Mouse (Mus musculus) CH12.LX (cell line): ENCODE data around the gene Vdac1. TPM values are rescaled to one million over a fixed set of nuclear protein-coding genes. Genes with fewer than 3 reads are reported as not detected.

Source experiments
- DNase-seq: peaks from one replicate; pipeline ENCODE4 v3.0.0-alpha.2; 2013; ENCODE audit errors: extremely low read depth
- H3K27ac ChIP-seq: 2 replicates; pipeline ENCODE4 v1.5.1; 2012; ENCODE audit warnings: low read depth, mild to moderate bottlenecking, control low read depth, moderate library complexity; ENCODE audit not compliant: insufficient read depth
- H3K27me3 ChIP-seq: replicated peaks from 2 replicates; pipeline ENCODE3; 2012; ENCODE audit warnings: inconsistent platforms
- H3K36me3 ChIP-seq, 2 experiments: replicated peaks in 1 of 2; 2 replicates each; pipeline versions ENCODE3 to v1.6.1; 2012; ENCODE audit warnings: inconsistent platforms in 1 of 2, low read length in 1 of 2, mild to moderate bottlenecking in 1 of 2, mixed read lengths in 1 of 2, moderate library complexity in 1 of 2; ENCODE audit not compliant: control insufficient read depth in 1 of 2, insufficient read depth in 1 of 2
- H3K4me1 ChIP-seq, 2 experiments: 2 replicates each; pipeline ENCODE4 v1.6.1; 2012; ENCODE audit warnings: inconsistent platforms in 1 of 2, moderate library complexity in 1 of 2; ENCODE audit not compliant: insufficient read depth in 2 of 2, control insufficient read depth in 1 of 2
- H3K4me2 ChIP-seq: 2 replicates; pipeline ENCODE4 v1.6.1; 2012; ENCODE audit warnings: low read depth, mild to moderate bottlenecking, control low read depth; ENCODE audit not compliant: poor library complexity, insufficient read depth, severe bottlenecking
- H3K4me3 ChIP-seq, 3 experiments: fragments of 150-350 bp in 1 of 3; sonication (generic) in 1 of 3; replicated peaks in 1 of 3; 2 replicates each; pipeline versions ENCODE3 to v1.5.1; 2011 to 2012; ENCODE audit warnings: low read depth in 2 of 3, low read length in 2 of 3, mild to moderate bottlenecking in 2 of 3, moderate library complexity in 2 of 3, control low read depth in 1 of 3, improper control_type of control experiment in 1 of 3, inconsistent platforms in 1 of 3, mixed read lengths in 1 of 3; ENCODE audit not compliant: poor library complexity in 1 of 3
- H3K79me2 ChIP-seq: replicated peaks from 2 replicates; pipeline ENCODE4 v1.6.1; 2012; ENCODE audit warnings: mild to moderate bottlenecking, moderate library complexity; ENCODE audit not compliant: control insufficient read depth, poor library complexity, insufficient read depth, severe bottlenecking; ENCODE audit errors: extremely low read depth
- H3K9ac ChIP-seq: 2 replicates; pipeline ENCODE4 v1.6.1; 2012; ENCODE audit warnings: low read depth, mild to moderate bottlenecking, control low read depth, moderate library complexity; ENCODE audit not compliant: insufficient read depth
- H3K9me3 ChIP-seq: replicated peaks from 2 replicates; pipeline ENCODE3; 2012; ENCODE audit warnings: low read length, inconsistent platforms, mixed read lengths
- BHLHE40 ChIP-seq: IDR thresholded peaks from 2 replicates; pipeline ENCODE4 v1.6.1; 2011; ENCODE audit warnings: mild to moderate bottlenecking, low read depth, low read length, improper control_type of control experiment
- CHD2 ChIP-seq: IDR thresholded peaks from 2 replicates; pipeline ENCODE4 v1.6.1; 2011; ENCODE audit warnings: low read length, improper control_type of control experiment
- CTCF ChIP-seq, 2 experiments: IDR thresholded peaks in 1 of 2; conservative IDR thresholded peaks in 1 of 2; 2 replicates each; pipeline ENCODE4 v1.5.1; 2011 to 2012; ENCODE audit warnings: low read depth in 2 of 2, low read length in 2 of 2, improper control_type of control experiment in 1 of 2, inconsistent platforms in 1 of 2, mild to moderate bottlenecking in 1 of 2, moderate library complexity in 1 of 2
- E2F4 ChIP-seq: IDR thresholded peaks from 2 replicates; pipeline ENCODE4 v1.6.1; 2011; ENCODE audit warnings: low read depth, low read length, improper control_type of control experiment; ENCODE audit not compliant: insufficient replicate concordance
- ELF1 ChIP-seq: IDR thresholded peaks from 2 replicates; pipeline ENCODE4 v1.6.1; 2014; ENCODE audit warnings: low read depth, mild to moderate bottlenecking, inconsistent platforms, low read length, improper control_type of control experiment
- EP300 ChIP-seq: IDR thresholded peaks from 2 replicates; pipeline ENCODE4 v1.6.1; 2011; ENCODE audit warnings: low read length, improper control_type of control experiment
- ETS1 ChIP-seq: conservative IDR thresholded peaks from 2 replicates; pipeline ENCODE4 v1.6.1; 2012; ENCODE audit warnings: low read depth, mild to moderate bottlenecking, inconsistent platforms, low read length, improper control_type of control experiment, moderate library complexity
- GABPA ChIP-seq: IDR thresholded peaks from 2 replicates; pipeline ENCODE4 v1.6.1; 2012; ENCODE audit warnings: low read depth, low read length, improper control_type of control experiment, inconsistent platforms; ENCODE audit not compliant: insufficient replicate concordance
- HCFC1 ChIP-seq: IDR thresholded peaks from 2 replicates; pipeline ENCODE4 v1.6.1; 2012; ENCODE audit warnings: low read depth, mild to moderate bottlenecking, inconsistent platforms, low read length, improper control_type of control experiment
- IRF4 ChIP-seq: IDR thresholded peaks from 2 replicates; pipeline ENCODE4 v1.6.1; 2014; ENCODE audit warnings: low read depth, mild to moderate bottlenecking, inconsistent platforms, low read length, improper control_type of control experiment
- JUN ChIP-seq: IDR thresholded peaks from 2 replicates; pipeline ENCODE4 v1.6.1; 2011; ENCODE audit warnings: low read depth, mild to moderate bottlenecking, low read length, improper control_type of control experiment, moderate library complexity; ENCODE audit not compliant: insufficient read depth
- JUND ChIP-seq: conservative IDR thresholded peaks from 2 replicates; pipeline ENCODE4 v1.6.1; 2011; ENCODE audit warnings: low read depth, low read length, improper control_type of control experiment
- KAT2A ChIP-seq: IDR thresholded peaks from 2 replicates; pipeline ENCODE4 v1.6.1; 2012; ENCODE audit warnings: low read length, improper control_type of control experiment, inconsistent platforms; ENCODE audit not compliant: insufficient replicate concordance
- MAX ChIP-seq: IDR thresholded peaks from 2 replicates; pipeline ENCODE4 v1.6.1; 2011; ENCODE audit warnings: low read length, improper control_type of control experiment
- MXI1 ChIP-seq: IDR thresholded peaks from 2 replicates; pipeline ENCODE4 v1.6.1; 2011; ENCODE audit warnings: mild to moderate bottlenecking, low read depth, low read length, improper control_type of control experiment
- NELFE ChIP-seq: IDR thresholded peaks from 2 replicates; pipeline ENCODE4 v1.6.1; 2011; ENCODE audit warnings: low read depth, low read length, improper control_type of control experiment
- PAX5 ChIP-seq: IDR thresholded peaks from 2 replicates; pipeline ENCODE4 v1.6.1; 2012; ENCODE audit warnings: low read length, inconsistent platforms, mixed read lengths
- TBP ChIP-seq: conservative IDR thresholded peaks from 2 replicates; pipeline ENCODE4 v1.6.1; 2011; ENCODE audit warnings: low read depth, low read length, improper control_type of control experiment
- TCF12 ChIP-seq: IDR thresholded peaks from 2 replicates; pipeline ENCODE4 v1.6.1; 2014; ENCODE audit warnings: low read depth, mild to moderate bottlenecking, inconsistent platforms, low read length, improper control_type of control experiment
- UBTF ChIP-seq: IDR thresholded peaks from 2 replicates; pipeline ENCODE4 v1.6.1; 2012; ENCODE audit warnings: low read depth, mild to moderate bottlenecking, inconsistent platforms, low read length, improper control_type of control experiment, moderate library complexity
- USF2 ChIP-seq: conservative IDR thresholded peaks from 2 replicates; pipeline ENCODE4 v1.6.1; 2011; ENCODE audit warnings: low read depth, low read length, improper control_type of control experiment
- ZNF384 ChIP-seq: IDR thresholded peaks from 2 replicates; pipeline ENCODE4 v1.6.1; 2012; ENCODE audit warnings: low read depth, low read length, improper control_type of control experiment, inconsistent platforms
- dilution Hi-C: fragments of 300-500 bp; cut with MboI; formaldehyde crosslinking; loops from 2 replicates; pipeline ENCODE4 v1.14.3; 2020; ENCODE audit warnings: low sequenced_read_pairs; ENCODE audit not compliant: extremely low pct_unique_long_range_greater_than_20kb, extremely low pct_ligation_motif_present
- in situ Hi-C: fragments of 300-500 bp; cut with MboI; formaldehyde crosslinking; loops from 3 replicates; pipeline ENCODE4 v1.14.3; 2019; ENCODE audit warnings: low sequenced_read_pairs, low pct_ligation_motif_present, low pct_unique_long_range_greater_than_20kb, mixed read lengths
- polyA plus RNA-seq: library from polyadenylated mRNA; unstranded; fragments of >175 nt; gene quantifications from 2 replicates; pipeline ENCODE4 v1.2.1, GENCODE M21; 2012; ENCODE audit warnings: low read depth; ENCODE audit not compliant: insufficient read length
- total RNA-seq, 2 experiments: library from RNA; depleted of rRNA; stranded (reverse); fragments of 300-350 nt in 1 of 2; fragments of >200 nt in 1 of 2; gene quantifications; 2 replicates each; pipeline ENCODE4 v1.2.3; 2012 to 2014

Vdac1 gene
- total and polyA plus RNA-seq, 3 experiments = 204 to 315 (median 289) TPM

DNA sequence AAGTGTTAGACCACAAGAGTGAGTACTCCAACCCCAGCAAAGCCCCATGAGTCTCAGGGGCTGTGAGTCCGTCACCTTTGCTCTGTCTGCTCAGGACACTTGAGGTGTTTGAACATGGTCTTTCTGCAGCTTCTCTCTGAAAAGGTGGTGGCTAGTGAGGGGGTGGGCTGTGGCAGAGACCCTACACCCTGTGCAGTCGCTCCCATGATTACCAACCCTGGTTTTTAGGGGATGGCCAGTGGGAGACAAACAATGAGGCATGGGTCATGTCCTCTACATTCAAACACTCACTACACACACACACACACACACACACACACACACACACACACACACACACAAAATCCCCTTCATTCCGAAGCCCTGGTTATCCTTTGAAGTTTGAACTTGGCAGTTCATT is 33.3 kb upstream of the Vdac1 start:
- in situ Hi-C loops = no loop called here
- DNase-seq = no peak
- dilution Hi-C loops = no loop called here
- H3K79me2 ChIP-seq = no peaks in the 10 kb centered on the region
- TF ChIP-seq ELF1 (no peak), NELFE (no peak), EP300 (no peak)
- H3K4me1 ChIP-seq = peaks cover 19 to 27% of the 10 kb centered on the region in 2 experiments
- no peak overlapping the region for H3K4me3 ChIP-seq
- no peak overlapping the region for H3K4me2 ChIP-seq
- H3K9ac ChIP-seq = no peak overlapping the region
- H3K27ac ChIP-seq = no peak overlapping the region
- H3K9me3 ChIP-seq = no peaks in the 10 kb centered on the region
- H3K27me3 ChIP-seq = peaks cover 6% of the 10 kb centered on the region
- H3K36me3 ChIP-seq = no peaks in the 10 kb centered on the region

DNA sequence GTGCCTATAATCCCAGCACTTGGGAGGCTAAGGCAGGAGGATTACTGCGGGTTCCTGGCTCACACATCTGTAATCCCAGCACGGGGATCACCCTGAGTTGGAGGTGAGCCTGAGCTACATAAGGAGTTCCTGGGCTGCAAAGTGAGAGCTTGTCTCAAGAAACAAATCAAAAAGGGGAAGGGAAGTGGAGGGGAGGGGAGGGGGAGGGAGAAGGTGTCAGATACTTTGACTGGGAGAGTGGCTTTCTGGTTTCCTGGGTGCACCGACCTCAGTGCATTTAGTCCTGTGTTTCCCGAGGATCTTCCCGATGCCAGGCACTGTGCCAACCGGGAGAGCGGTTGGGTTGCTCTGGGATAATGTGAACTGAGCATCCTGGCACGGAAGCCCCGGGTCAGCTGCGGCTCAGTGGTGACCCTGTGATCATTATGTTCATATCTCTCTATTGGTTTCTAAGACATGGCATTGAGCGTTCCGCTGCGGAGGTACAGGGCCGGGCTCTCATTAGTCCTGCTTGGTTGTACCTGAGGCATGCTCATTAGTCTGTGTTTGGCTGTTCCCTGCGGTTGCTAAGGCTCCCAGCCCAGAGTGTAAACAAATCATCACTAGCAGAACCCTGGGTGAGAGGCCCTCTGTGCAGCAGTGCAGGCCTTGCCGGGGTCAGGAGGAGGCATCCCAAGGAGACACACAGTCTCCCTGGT is 28.1 kb upstream of the Vdac1 start:
- Histone ChIP-seq H3K36me3 (no peaks in the 10 kb centered on the region), H3K79me2 (no peaks in the 10 kb centered on the region), H3K4me3 (no peak overlapping the region), H3K4me2 (no peak overlapping the region), H3K9ac (no peak overlapping the region), H3K4me1 (peaks cover 2 to 24% of the 10 kb centered on the region in 2 experiments; a peak in 2 of 4 replicates), H3K27me3 (no peaks in the 10 kb centered on the region), H3K27ac (no peak overlapping the region), H3K9me3 (peaks cover 6% of the 10 kb centered on the region)
- TF ChIP-seq UBTF = no peak
- TF ChIP-seq TCF12 = no peak
- no peak for TF ChIP-seq CTCF (conservative IDR thresholded peaks at IDR 0.05 in 1 of 2, IDR thresholded peaks at IDR 0.05 in 1 of 2; ENCODE audit: low read depth in 2 of 2, low read length in 2 of 2)
- TF ChIP-seq MXI1 = no peak
- no peak for TF ChIP-seq MAX
- in situ Hi-C loops (no loop called here), dilution Hi-C loops (no loop called here)
- no peak for DNase-seq

DNA sequence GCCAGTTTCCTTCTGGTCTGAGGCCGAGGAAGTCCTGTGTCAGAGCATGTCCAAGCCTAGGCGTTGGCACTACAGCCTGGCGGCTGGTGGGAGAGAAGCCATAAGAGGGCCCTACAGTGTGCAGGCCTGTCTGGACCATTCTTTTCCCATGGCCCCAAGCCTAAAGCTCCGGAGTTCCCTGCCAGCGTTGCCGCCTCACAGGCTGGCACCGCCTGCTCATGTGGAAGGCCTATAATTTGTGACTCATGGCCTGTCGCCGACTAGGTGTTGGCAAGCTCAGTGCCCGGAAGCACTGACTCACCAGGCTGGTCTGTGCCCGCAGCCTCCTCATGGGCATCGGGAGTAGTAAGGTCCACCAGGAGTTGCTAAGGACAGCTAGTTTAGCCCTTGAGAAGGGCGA is 27.0 kb upstream of the Vdac1 start:
- no peak for DNase-seq
- dilution Hi-C loops = no loop called here

More for the DNA sequence above, 27.0 kb upstream of the Vdac1 start:
- H3K27me3 ChIP-seq = no peaks in the 10 kb centered on the region
- in situ Hi-C loops = no loop called here
- TF ChIP-seq PAX5 = no peak
- no peak for TF ChIP-seq JUND
- TF ChIP-seq CTCF (conservative IDR thresholded peaks at IDR 0.05 in 1 of 2, IDR thresholded peaks at IDR 0.05 in 1 of 2; ENCODE audit: low read depth in 2 of 2, low read length in 2 of 2) = no peak
- no peak for TF ChIP-seq JUN
- TF ChIP-seq E2F4 = no peak
- TF ChIP-seq IRF4 = no peak
- no peak for TF ChIP-seq BHLHE40
- TF ChIP-seq ZNF384 = no peak
- TF ChIP-seq HCFC1 = no peak
- TF ChIP-seq ELF1 = no peak
- no peak for TF ChIP-seq KAT2A
- no peak for TF ChIP-seq TBP
- no peak for TF ChIP-seq USF2
- no peak for TF ChIP-seq ETS1
- no peak for TF ChIP-seq GABPA
- no peak for TF ChIP-seq CHD2
- no peak for TF ChIP-seq NELFE
- TF ChIP-seq, all 38 proteins: peak for 0
- Histone ChIP-seq H3K4me1 (peaks cover 4 to 35% of the 10 kb centered on the region in 2 experiments; a peak in 3 of 4 replicates), H3K79me2 (no peaks in the 10 kb centered on the region), H3K36me3 (no peaks in the 10 kb centered on the region), H3K27ac (no peak overlapping the region), H3K9ac (no peak overlapping the region), H3K4me3 (no peak overlapping the region), H3K4me2 (no peak overlapping the region), H3K9me3 (peaks cover 6% of the 10 kb centered on the region)
